Mouse (Mus musculus): ENCODE data around the gene Rasl10a. TPM values are rescaled to one million over a fixed set of nuclear protein-coding genes. Genes with fewer than 3 reads are reported as not detected.
A peak's percentile ranks its signal among the peaks of the same experiment; 100 is the strongest.

Gene Rasl10a
- polyA plus RNA-seq, 1 experiment from 2014 or later = 0.70 TPM

- Histone ChIP-seq H3K9ac (no peak overlapping the region), H3K36me3 (peaks cover 100% of the 10 kb centered on the region), H3K4me1 (0 out of 2 replicates have a peak, but pooled peaks cover 4% of the 10 kb centered on the region), H3K4me3 (no peak overlapping the region), H3K4me2 (no peak overlapping the region), H3K27me3 (replicated peaks) (no peaks in the 10 kb centered on the region), H3K9me3 (no peaks in the 10 kb centered on the region), H3K27ac (replicated peaks) (no peak overlapping the region)
- ATAC-seq (ENCODE audit: extremely low read depth, insufficient number of reproducible peaks, low FRiP score, low TSS enrichment) = no peak
- 94% methylated on average over 10 of the region's 10 CpGs for WGBS
Measured at GRCm38 (mm10) chr11:5032706-5033105, 25.2 kb upstream of the Rasl10a start.

GRCm38 (mm10) chr11:5033136-5033535 lies 24.8 kb upstream of the Rasl10a start:
- no peaks in the 10 kb centered on the region for H3K9me3 ChIP-seq
- no peak overlapping the region for H3K27ac ChIP-seq (replicated peaks)
- peaks cover 100% of the 10 kb centered on the region for H3K36me3 ChIP-seq
- H3K4me2 ChIP-seq = no peak overlapping the region
- no peak for ATAC-seq (ENCODE audit: extremely low read depth, insufficient number of reproducible peaks, low FRiP score, low TSS enrichment)
- 57% methylated on average over 3 of the region's 3 CpGs for WGBS
- H3K9ac ChIP-seq = no peak overlapping the region
- H3K27me3 ChIP-seq (replicated peaks) = no peaks in the 10 kb centered on the region
- H3K4me3 ChIP-seq = no peak overlapping the region
- 0 out of 2 replicates have a peak, but pooled peaks cover 4% of the 10 kb centered on the region for H3K4me1 ChIP-seq

GRCm38 (mm10) chr11:5035421-5035820 lies 22.5 kb upstream of the Rasl10a start:
- no peaks in the 10 kb centered on the region for H3K9me3 ChIP-seq
- peaks cover 5% of the 10 kb centered on the region for H3K4me1 ChIP-seq
- H3K4me2 ChIP-seq = no peak overlapping the region
- 88% methylated on average over 4 of the region's 4 CpGs for WGBS
- ATAC-seq (ENCODE audit: extremely low read depth, insufficient number of reproducible peaks, low FRiP score, low TSS enrichment) = no peak
- H3K9ac ChIP-seq = no peak overlapping the region
- H3K4me3 ChIP-seq = no peak overlapping the region
- H3K36me3 ChIP-seq = peaks cover 100% of the 10 kb centered on the region
- H3K27me3 ChIP-seq (replicated peaks) = no peaks in the 10 kb centered on the region
- no peak overlapping the region for H3K27ac ChIP-seq (replicated peaks)

DNA sequence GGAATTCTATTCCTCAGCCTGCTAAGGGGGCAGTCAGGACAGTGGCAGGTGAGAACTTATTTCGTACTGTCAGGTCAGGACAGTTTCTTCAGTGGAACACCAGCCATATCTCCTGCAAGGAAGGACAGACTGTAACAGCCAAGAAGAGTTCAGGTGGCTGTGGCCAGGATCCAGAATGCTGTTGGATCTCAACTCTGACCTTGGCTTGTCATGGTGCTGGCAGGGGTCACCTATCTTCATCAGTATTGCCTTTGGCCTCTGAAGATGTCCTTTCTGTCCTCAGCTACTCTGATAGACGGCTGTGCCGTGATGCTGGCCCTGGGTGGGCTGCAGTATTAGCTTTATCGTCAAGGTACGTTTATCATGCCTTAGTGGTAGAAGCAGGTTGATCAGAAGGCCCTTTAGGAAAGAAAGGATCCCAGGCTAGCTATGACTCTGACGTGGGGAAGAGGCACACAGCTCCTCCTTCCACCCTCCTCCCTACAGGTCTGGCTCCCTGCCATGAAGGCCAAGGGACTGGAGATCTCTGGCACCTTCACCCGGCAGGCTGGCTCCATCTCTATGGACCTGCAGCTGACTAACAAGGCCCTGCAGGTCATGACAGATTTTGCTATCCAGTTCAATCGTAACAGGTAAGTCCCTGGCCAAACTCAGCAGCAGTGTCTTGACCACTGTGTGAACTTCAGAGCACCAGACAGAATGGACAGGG lies 20.6 kb upstream of the Rasl10a start:
- peaks cover 20% of the 10 kb centered on the region for H3K4me1 ChIP-seq
- no peaks in the 10 kb centered on the region for H3K27me3 ChIP-seq (replicated peaks)
- ATAC-seq (ENCODE audit: extremely low read depth, insufficient number of reproducible peaks, low FRiP score, low TSS enrichment) = no peak
- WGBS = 71% methylated on average over 8 of the region's 8 CpGs
- no peak overlapping the region for H3K9ac ChIP-seq
- no peak overlapping the region for H3K27ac ChIP-seq (replicated peaks)
- H3K36me3 ChIP-seq = peaks cover 100% of the 10 kb centered on the region
- H3K4me2 ChIP-seq = no peak overlapping the region
- H3K9me3 ChIP-seq = no peaks in the 10 kb centered on the region
- no peak overlapping the region for H3K4me3 ChIP-seq

DNA sequence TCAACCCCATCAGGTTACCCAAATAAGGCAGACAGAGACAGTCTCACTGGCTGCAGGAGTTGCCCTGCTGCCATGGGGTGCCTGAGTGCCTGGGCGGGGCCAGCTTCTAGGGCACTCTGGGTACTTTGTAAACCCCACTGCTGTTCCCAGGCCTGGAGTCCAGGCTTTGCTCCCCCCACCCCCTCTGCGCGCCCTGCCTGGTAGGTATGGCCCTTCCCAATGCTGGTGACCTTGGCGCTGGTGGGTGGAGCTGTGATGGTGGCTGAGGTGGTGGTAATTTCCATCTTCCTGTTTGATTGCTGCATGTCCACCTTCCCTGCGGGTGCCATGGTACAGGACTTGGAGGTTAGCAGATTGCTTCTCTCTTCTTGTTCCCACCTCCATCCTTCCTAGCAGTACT lies 17.3 kb upstream of the Rasl10a start:
- peaks cover 15% of the 10 kb centered on the region for H3K4me1 ChIP-seq
- no peak overlapping the region for H3K9ac ChIP-seq
- peaks cover 73% of the 10 kb centered on the region for H3K36me3 ChIP-seq
- no peak for ATAC-seq (ENCODE audit: extremely low read depth, insufficient number of reproducible peaks, low FRiP score, low TSS enrichment)
- WGBS = 93% methylated on average over 5 of the region's 5 CpGs
- H3K27me3 ChIP-seq (replicated peaks) = no peaks in the 10 kb centered on the region
- no peaks in the 10 kb centered on the region for H3K9me3 ChIP-seq
- no peak overlapping the region for H3K4me3 ChIP-seq
- no peak overlapping the region for H3K4me2 ChIP-seq
- H3K27ac ChIP-seq (replicated peaks) = no peak overlapping the region

- Histone ChIP-seq H3K9ac (no peak overlapping the region; the same call in 1 of the 2 replicates), H3K27ac (replicated peaks) (peak overlapping the region; percentile 29; the same call in 1 of the 2 replicates), H3K4me3 (no peak overlapping the region), H3K4me2 (no peak overlapping the region), H3K27me3 (replicated peaks) (no peaks in the 10 kb centered on the region), H3K9me3 (no peaks in the 10 kb centered on the region), H3K4me1 (peaks cover 15% of the 10 kb centered on the region), H3K36me3 (peaks cover 67% of the 10 kb centered on the region)
- 49% methylated on average over 18 of the region's 18 CpGs for WGBS
- no peak; the same call in 1 of the 2 replicates for ATAC-seq (ENCODE audit: extremely low read depth, insufficient number of reproducible peaks, low FRiP score, low TSS enrichment)
Measured at GRCm38 (mm10) chr11:5041144-5041780, 16.7 kb upstream of the Rasl10a start.

DNA sequence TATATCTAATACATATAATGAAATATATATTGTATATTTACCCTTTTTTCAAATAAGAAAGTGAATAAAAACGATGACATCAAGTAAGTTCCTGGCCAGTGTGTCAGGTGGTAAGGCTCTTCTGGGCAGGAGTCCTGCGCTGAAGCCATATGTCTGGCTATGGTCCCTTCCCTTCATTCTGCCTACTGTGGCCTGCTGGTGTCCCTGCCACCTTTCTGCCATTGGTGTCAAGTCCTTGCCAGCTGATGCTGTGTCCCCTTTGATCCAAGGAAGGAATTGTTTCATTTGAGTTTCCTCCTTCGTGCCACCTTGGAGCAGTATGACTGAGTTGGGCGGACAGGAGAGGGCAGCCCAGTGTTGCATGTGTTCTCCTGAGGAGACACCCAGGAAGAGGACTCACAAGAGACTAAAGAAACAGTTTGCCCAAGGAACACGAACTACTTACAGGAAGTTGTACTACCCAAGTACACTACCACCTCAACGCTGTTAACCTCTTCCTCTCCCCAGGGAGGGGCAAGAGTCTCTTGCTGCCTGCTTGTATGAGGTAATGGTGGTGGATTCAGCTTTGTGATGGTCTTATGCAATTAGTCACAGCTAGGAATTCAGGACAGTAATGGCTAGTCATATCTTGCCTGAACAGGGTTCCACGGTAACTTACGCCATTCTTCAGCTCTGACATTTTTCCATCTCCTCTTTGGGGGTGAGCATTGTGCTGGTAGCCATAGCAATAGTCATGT lies 15.1 kb upstream of the Rasl10a start:
- WGBS = 82% methylated on average over 8 of the region's 8 CpGs
- Histone ChIP-seq H3K27me3 (replicated peaks) (no peaks in the 10 kb centered on the region), H3K9ac (no peak overlapping the region), H3K4me2 (no peak overlapping the region), H3K4me1 (peaks cover 15% of the 10 kb centered on the region), H3K9me3 (no peaks in the 10 kb centered on the region), H3K4me3 (no peak overlapping the region), H3K36me3 (peaks cover 51% of the 10 kb centered on the region), H3K27ac (replicated peaks) (no peak overlapping the region)
- ATAC-seq (ENCODE audit: extremely low read depth, insufficient number of reproducible peaks, low FRiP score, low TSS enrichment) = no peak

DNA sequence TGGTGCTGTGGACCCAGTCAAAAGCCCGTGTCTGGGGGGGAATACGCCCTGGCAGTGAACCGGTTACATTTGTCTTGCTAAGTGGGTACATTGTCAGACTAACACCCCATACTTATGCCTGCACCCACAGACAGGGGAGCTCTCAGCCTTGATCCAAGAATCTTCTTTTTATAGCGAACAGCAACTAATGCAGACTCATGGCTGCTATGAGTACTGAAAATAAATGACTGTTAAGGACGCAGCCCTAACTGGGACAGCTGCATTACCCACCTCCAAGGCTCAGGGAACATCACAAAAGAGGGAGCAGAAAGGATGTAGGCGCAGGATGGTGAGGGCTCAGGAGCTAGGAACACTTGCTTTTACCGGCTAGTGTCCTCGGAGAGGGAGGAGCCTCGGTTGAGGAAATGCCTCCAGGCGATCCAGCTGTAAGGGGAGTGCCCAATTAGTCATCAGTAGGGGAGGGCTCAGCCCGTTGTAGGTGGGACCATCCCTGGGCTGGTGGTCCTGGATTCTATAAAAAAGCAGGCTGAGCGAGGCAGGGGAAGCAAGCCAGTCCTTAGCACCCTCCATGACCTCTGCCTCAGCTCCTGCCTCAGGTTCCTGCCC lies 11.5 kb upstream of the Rasl10a start:
- H3K27ac ChIP-seq (replicated peaks) = no peak overlapping the region
- H3K4me3 ChIP-seq = no peak overlapping the region
- no peak overlapping the region for H3K4me2 ChIP-seq
- ATAC-seq (ENCODE audit: extremely low read depth, insufficient number of reproducible peaks, low FRiP score, low TSS enrichment) = no peak
- H3K36me3 ChIP-seq = peaks cover 15% of the 10 kb centered on the region
- H3K9ac ChIP-seq = no peak overlapping the region
- WGBS = 41% methylated on average over 12 of the region's 12 CpGs
- H3K4me1 ChIP-seq = peaks cover 5% of the 10 kb centered on the region
- H3K27me3 ChIP-seq (replicated peaks) = peaks cover 7% of the 10 kb centered on the region
- no peaks in the 10 kb centered on the region for H3K9me3 ChIP-seq

DNA sequence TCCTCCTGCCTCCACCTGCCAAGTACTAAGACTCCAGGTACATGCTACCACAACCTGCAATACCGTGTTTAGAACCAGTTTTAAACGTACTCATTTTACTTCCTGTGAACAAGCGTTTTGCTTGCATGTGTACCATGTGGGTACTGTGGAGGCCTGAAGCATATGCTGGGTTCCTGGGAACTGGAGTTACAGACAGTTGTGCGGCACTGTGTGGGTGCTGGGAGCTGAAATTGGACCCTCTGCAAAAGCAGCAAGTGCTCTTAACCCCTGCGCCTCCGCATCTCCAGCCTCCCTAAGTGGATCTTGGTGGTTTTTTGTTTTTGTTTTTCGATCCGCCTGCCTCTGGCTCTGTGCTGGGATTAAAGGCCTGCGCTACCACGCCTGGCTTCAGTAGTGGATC lies 6.3 kb upstream of the Rasl10a start:
- ATAC-seq (ENCODE audit: extremely low read depth, insufficient number of reproducible peaks, low FRiP score, low TSS enrichment) = no peak
- Histone ChIP-seq H3K9ac (no peak overlapping the region), H3K9me3 (no peaks in the 10 kb centered on the region), H3K27me3 (replicated peaks) (peaks cover 25% of the 10 kb centered on the region), H3K4me2 (no peak overlapping the region), H3K4me3 (no peak overlapping the region), H3K36me3 (no peaks in the 10 kb centered on the region), H3K4me1 (no peaks in the 10 kb centered on the region), H3K27ac (replicated peaks) (no peak overlapping the region)
- WGBS = 79% methylated on average over 10 of the region's 10 CpGs

DNA sequence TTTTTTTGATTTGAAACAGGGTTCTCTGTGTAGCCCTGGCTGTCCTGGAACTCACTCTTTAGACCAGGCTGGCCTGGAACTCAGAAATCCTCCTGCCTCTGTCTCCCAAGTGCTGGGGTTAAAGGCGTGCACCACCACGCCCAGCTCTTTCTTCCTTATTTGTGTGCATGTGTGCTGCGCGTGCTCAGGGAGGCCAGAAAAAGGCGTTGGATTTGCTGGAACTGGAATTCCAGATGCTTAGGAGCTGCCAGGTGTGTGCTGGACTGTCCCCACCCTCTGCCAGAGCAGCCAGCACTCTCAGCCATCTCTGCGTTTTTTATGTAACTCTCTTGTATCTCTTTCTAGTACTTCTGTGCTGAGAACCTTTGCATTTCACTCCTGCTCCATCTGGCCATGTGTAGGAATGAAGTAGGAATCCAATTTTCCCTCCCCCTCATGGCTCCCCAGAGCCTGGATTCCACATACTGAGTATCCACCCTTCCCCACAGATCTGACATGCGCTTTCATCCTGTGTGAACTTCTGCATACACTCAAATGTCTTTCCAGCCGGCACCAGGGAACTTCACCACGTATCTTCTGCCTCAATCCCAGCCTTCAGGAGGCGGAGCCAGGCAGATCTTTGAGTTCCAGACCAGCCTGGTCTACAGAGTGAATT lies 5.6 kb upstream of the Rasl10a start:
- WGBS = 65% methylated on average over 10 of the region's 10 CpGs

GRCm38 (mm10) chr11:5054151-5054550 lies 3.8 kb upstream of the Rasl10a start:
- Histone ChIP-seq H3K4me3 (no peak overlapping the region), H3K27me3 (replicated peaks) (peaks cover 51% of the 10 kb centered on the region), H3K9ac (no peak overlapping the region), H3K36me3 (no peaks in the 10 kb centered on the region), H3K4me2 (no peak overlapping the region), H3K9me3 (no peaks in the 10 kb centered on the region), H3K27ac (replicated peaks) (no peak overlapping the region), H3K4me1 (peaks cover 21% of the 10 kb centered on the region)
- ATAC-seq (ENCODE audit: extremely low read depth, insufficient number of reproducible peaks, low FRiP score, low TSS enrichment) = no peak
- WGBS = 79% methylated on average over 14 of the region's 14 CpGs

More for the DNA sequence above, 5.6 kb upstream of the Rasl10a start:
- H3K4me2 ChIP-seq = no peak overlapping the region
- peaks cover 32% of the 10 kb centered on the region for H3K27me3 ChIP-seq (replicated peaks)
- no peak overlapping the region for H3K27ac ChIP-seq (replicated peaks)
- H3K9me3 ChIP-seq = no peaks in the 10 kb centered on the region
- H3K36me3 ChIP-seq = no peaks in the 10 kb centered on the region
- H3K9ac ChIP-seq = no peak overlapping the region
- ATAC-seq (ENCODE audit: extremely low read depth, insufficient number of reproducible peaks, low FRiP score, low TSS enrichment) = no peak
- no peak overlapping the region for H3K4me3 ChIP-seq
- peaks cover 5% of the 10 kb centered on the region; the same call in 1 of the 2 replicates for H3K4me1 ChIP-seq
